Mouse (Mus musculus): ENCODE measurements around the gene Elf5.

DNA sequence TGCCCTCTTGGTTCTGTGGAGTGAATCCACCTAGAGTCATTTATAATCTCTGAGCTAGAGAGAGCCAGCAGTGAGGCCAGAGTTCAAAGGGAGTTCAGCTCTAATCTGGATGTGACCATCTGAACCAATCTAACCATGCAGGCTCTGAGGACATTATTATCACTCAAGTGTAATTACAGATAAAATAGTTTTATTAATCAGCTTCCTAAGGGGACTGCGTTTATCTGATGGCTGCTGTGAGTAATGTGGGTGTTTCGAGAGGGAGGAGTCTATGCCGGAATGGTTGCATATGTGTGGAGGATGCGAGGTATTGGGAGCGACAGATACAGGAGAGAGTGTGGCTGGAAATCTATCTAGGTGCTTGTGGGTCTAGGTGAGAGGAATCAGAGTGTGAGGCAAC is 1.9 kb downstream of the Elf5 start:
- TF ChIP-seq CTCF (IDR thresholded peaks at IDR 0.05) (no peak), EP300 (IDR thresholded peaks at IDR 0.05) (no peak)
